Mouse (Mus musculus): ENCODE data around the gene Lpcat2b.

Lpcat2b gene

DNA sequence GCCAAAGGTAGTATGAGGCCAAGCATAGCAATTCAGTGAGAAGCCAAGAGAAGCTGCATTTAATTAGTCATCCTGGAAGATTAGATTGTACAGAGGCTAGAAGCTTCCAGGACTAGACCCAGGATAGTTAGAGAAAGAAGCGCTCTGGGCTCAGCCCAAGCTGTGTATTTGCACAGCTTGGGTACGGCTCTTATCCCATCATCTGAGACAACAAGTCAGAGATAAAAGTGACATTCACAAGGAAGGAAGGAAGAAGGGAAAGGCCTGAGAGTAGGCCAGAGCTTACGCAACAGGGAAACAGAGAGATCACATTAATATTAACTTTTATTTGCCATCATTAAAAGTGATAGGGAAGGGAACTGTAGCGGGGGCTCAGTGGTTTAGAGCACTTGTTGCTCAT, 16.6 kb downstream of the Lpcat2b start:
- DNase-seq (ENCODE audit: low read depth, low spot score) = no peak

DNA sequence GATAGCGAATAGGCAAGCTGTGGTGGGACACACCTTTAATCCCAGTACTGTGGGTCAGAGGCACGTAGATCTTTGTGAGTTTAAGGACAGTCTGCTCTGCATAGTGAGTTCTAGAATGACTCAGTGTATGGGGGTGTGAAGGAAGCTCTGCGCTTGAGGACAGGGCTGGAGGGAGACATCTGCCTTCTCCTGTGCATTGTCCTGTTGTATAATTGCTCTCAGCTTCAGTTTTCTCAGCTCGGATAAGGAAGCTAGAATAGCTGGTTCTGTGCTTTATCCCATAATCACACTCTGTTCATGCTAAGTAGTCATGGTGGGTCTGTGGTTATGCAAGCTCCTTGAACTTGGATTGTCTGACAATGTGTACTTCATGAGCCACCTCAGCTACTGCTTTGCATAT, 17.4 kb downstream of the Lpcat2b start:
- no peak for DNase-seq (ENCODE audit: low read depth, low spot score)

- DNase-seq (ENCODE audit: low read depth, low spot score) = no peak
Observed at GRCm38 (mm10) chr5:107449620-107450019, 18.3 kb downstream of the Lpcat2b start.

DNA sequence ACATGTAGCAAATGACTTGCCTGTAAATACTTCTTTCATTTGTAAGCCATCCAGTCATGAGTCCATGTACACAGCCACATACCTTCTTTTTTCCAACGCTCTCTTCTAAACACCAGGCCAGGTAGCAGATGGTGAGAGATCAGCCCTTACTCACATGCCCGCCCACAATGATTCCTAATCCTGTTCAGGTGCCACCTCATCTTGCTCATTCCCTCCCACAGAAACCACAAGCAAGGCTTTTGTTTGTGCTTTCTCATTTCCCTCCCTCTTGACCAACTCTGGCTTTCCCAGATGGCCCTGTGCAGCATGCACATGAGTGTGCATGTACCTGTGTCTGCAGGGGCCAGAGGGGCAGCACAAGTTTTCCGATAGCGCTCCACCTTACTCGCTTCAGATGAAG, 18.9 kb downstream of the Lpcat2b start:
- no peak for DNase-seq (ENCODE audit: low read depth, low spot score)

GRCm38 (mm10) chr5:107462147-107463076, 31.1 kb downstream of the Lpcat2b start:
- DNase-seq (ENCODE audit: low read depth, low spot score) = no peak

DNA sequence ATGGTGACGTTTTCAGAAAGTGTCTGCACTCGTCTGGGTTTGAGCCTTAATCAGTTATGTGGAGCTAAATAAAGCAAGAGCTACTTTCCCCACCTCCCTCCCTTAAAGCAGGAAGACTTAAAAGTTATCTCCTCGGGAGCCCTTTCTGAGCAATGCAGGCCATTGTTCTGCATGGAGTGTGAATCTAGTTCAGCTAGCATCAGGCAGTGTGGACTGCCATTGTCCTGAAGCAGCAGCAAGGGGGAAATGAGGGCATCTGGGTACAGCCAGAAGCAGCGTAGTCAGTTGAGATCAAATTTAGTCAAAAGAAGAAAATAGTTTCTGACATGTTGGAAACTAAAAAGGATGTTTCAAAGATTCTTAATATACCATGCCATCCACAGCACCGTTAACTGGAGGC, 35.2 kb downstream of the Lpcat2b start:
- no peak for DNase-seq (ENCODE audit: low read depth, low spot score)

- DNase-seq (ENCODE audit: low read depth, low spot score) = no peak
Observed at GRCm38 (mm10) chr5:107467098-107467497, 35.7 kb downstream of the Lpcat2b start.

DNA sequence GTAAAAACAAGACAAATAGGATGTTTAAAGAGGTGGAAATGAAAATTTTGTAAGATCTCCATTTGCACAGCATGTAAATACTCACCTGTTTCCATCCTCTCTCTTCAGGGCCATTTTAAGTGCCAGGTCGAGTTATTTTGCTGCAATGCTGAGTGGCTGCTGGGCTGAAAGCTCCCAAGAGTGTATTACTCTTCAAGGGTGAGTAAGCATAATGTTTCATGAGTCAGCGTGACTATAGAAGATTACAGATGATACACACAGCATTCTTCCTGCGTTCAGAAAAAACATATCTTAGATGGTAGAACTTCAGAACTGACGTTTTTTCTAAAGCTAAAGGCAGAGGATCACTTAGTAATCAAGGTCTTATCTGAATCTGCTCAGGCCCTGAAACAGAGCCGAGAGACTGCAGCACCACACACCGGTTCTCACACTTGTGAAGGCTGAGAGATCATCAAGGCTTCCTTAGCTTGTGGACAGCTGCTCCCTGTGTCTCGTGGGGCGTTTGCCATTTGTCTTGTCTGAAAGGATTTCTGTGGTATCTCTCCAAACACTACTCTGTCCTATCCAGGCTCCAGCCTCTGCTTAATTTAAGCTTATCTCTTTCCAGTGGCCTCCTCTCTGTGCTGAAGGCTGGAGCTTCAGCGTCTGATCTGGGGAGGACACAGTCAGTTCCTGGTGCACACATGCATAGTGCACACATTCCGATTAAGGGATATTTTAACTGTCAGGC, 39.4 kb downstream of the Lpcat2b start:
- DNase-seq (ENCODE audit: low read depth, low spot score) = no peak

DNA sequence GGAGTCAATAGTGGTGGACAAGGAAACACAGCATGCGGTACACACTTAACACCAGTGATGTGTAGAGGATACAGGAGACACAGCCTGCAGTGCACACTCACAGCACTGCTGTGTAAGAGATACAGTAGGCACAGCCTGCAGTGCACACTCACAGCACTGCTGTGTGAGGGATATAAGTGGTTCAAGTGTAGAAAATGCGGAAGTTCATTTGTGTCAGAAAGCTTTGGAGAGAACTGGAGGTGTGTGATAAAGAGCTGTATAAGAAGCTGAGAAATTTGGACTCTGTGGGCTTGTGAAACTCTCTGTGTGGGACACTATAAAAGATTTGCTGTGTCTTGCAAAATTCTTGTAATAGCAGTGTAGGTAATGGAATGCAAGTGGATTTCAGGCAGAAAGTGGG, 48.8 kb downstream of the Lpcat2b start:
- DNase-seq (ENCODE audit: low read depth, low spot score) = no peak
